Mouse (Mus musculus): ENCODE measurements around the gene 9230102O04Rik. TPM values are rescaled to one million over a fixed set of nuclear protein-coding genes. Genes with fewer than 3 reads are reported as not detected.

Gene 9230102O04Rik
- total and polyA plus RNA-seq, 3 experiments: 0.17 TPM; not detected in 2

- in situ Hi-C loops (cut with MboI; ENCODE audit: low pct_ligation_motif_present, low pct_unique_long_range_greater_than_20kb, low sequenced_read_pairs) (no loop called here), dilution Hi-C loops (cut with MboI; ENCODE audit: extremely low pct_ligation_motif_present, extremely low pct_unique_long_range_greater_than_20kb, low sequenced_read_pairs) (no loop called here)
- Histone ChIP-seq H3K36me3 (replicated peaks in 1 of 2; ENCODE audit: control insufficient read depth in 1 of 2, insufficient read depth in 1 of 2, low read length in 1 of 2) (peaks cover 0 to 3% of the 10 kb centered on the region in 2 experiments), H3K4me3 (replicated peaks in 1 of 3; ENCODE audit: low read depth in 2 of 3, low read length in 2 of 3, poor library complexity in 1 of 3) (no peak overlapping the region), H3K4me2 (ENCODE audit: insufficient read depth, low read depth, poor library complexity, severe bottlenecking) (no peak overlapping the region), H3K27ac (ENCODE audit: insufficient read depth, low read depth) (no peak overlapping the region), H3K79me2 (replicated peaks; ENCODE audit: control insufficient read depth, extremely low read depth, insufficient read depth, poor library complexity, severe bottlenecking) (no peaks in the 10 kb centered on the region), H3K9ac (ENCODE audit: insufficient read depth, low read depth) (no peak overlapping the region), H3K4me1 (ENCODE audit: control insufficient read depth in 1 of 2, insufficient read depth in 2 of 2) (peaks cover 6 to 47% of the 10 kb centered on the region in 2 experiments; a peak in 3 of 4 replicates), H3K27me3 (replicated peaks) (no peaks in the 10 kb centered on the region), H3K9me3 (replicated peaks; ENCODE audit: low read length) (no peaks in the 10 kb centered on the region)
- no peak for DNase-seq (ENCODE audit: extremely low read depth)
- TF ChIP-seq MXI1 (IDR thresholded peaks at IDR 0.05; ENCODE audit: low read depth, low read length) (no peak), IRF4 (IDR thresholded peaks at IDR 0.05; ENCODE audit: low read depth, low read length) (no peak), MAX (IDR thresholded peaks at IDR 0.05; ENCODE audit: low read length) (no peak)
Measured at GRCm38 (mm10) chr2:9871141-9871716, 18.1 kb downstream of the 9230102O04Rik start.

GRCm38 (mm10) chr2:9867092-9867825, 22.1 kb downstream of the 9230102O04Rik start:
- H3K36me3 ChIP-seq (replicated peaks in 1 of 2; ENCODE audit: control insufficient read depth in 1 of 2, insufficient read depth in 1 of 2, low read length in 1 of 2): no peaks in the 10 kb centered on the region
- TF ChIP-seq RAD21 (IDR thresholded peaks at IDR 0.05; ENCODE audit: low read depth, low read length): no peak
- 0 out of 2 replicates have a peak, but pooled peaks have one; percentile 18 for TF ChIP-seq ETS1 (conservative IDR thresholded peaks at IDR 0.05; ENCODE audit: low read depth, low read length)
- TF ChIP-seq CHD2 (IDR thresholded peaks at IDR 0.05; ENCODE audit: low read length): no peak
- TF ChIP-seq ZNF384 (IDR thresholded peaks at IDR 0.05; ENCODE audit: low read depth, low read length): peak; percentile 95
- TF ChIP-seq CTCF (conservative IDR thresholded peaks at IDR 0.05 in 1 of 2, IDR thresholded peaks at IDR 0.05 in 1 of 2; ENCODE audit: low read depth in 2 of 2, low read length in 2 of 2): no peak
- no peak for TF ChIP-seq MAZ (IDR thresholded peaks at IDR 0.05; ENCODE audit: low read depth, low read length)
- TF ChIP-seq BHLHE40 (IDR thresholded peaks at IDR 0.05; ENCODE audit: low read depth, low read length): peak; percentile 63
- peak; percentile 75 for TF ChIP-seq IRF4 (IDR thresholded peaks at IDR 0.05; ENCODE audit: low read depth, low read length)
- TF ChIP-seq MAX (IDR thresholded peaks at IDR 0.05; ENCODE audit: low read length): 0 out of 2 replicates have a peak, but pooled peaks have one; percentile 58
- peak; percentile 62 for TF ChIP-seq EP300 (IDR thresholded peaks at IDR 0.05; ENCODE audit: low read length)
- peak; percentile 48; the same call in 1 of the 2 replicates for TF ChIP-seq MYC (IDR thresholded peaks at IDR 0.05; ENCODE audit: low read depth, low read length)
- H3K4me2 ChIP-seq (ENCODE audit: insufficient read depth, low read depth, poor library complexity, severe bottlenecking): no peak overlapping the region
- H3K9me3 ChIP-seq (replicated peaks; ENCODE audit: low read length): no peaks in the 10 kb centered on the region
- no peak overlapping the region for H3K9ac ChIP-seq (ENCODE audit: insufficient read depth, low read depth)
- H3K27ac ChIP-seq (ENCODE audit: insufficient read depth, low read depth): no peak overlapping the region
- no peaks in the 10 kb centered on the region for H3K27me3 ChIP-seq (replicated peaks)
- in situ Hi-C loops (cut with MboI; ENCODE audit: low pct_ligation_motif_present, low pct_unique_long_range_greater_than_20kb, low sequenced_read_pairs) (no loop called here), dilution Hi-C loops (cut with MboI; ENCODE audit: extremely low pct_ligation_motif_present, extremely low pct_unique_long_range_greater_than_20kb, low sequenced_read_pairs) (no loop called here)
- peaks cover 6 to 41% of the 10 kb centered on the region in 2 experiments; a peak in 3 of 4 replicates for H3K4me1 ChIP-seq (ENCODE audit: control insufficient read depth in 1 of 2, insufficient read depth in 2 of 2)
- H3K4me3 ChIP-seq (replicated peaks in 1 of 3; ENCODE audit: low read depth in 2 of 3, low read length in 2 of 3, poor library complexity in 1 of 3): no peak overlapping the region
- peak; percentile 67 for DNase-seq (ENCODE audit: extremely low read depth)
- H3K79me2 ChIP-seq (replicated peaks; ENCODE audit: control insufficient read depth, extremely low read depth, insufficient read depth, poor library complexity, severe bottlenecking): no peaks in the 10 kb centered on the region
